Comparison of ENCODE assay signal across 1 mouse cellular context in the genomic region with DNA sequence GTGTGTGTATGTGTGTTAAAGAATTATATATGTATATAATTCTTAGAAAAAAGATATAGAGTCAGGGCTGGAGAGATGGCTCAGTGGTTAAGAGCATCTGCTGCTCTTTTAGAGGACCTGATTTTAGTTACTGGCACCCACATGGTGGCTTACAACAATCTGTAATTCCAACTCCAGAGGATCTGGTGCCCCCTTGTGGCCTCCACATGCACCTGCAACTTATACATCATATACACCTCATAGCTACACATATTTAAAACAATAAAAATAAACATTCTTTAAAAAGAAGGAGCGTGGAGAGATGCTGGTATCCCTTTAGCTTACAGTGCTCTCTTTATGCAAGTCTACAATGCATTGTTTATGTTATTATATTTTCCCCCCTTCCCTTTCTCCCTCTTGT.
TF ChIP-seq lines count a peak whose summit lies in the region.

No protein-coding gene starts in this region.

TF ChIP-seq in MEL, 35 proteins besides CTCF, POLR2A, EP300 and RAD21:
- TF ChIP-seq GATA1 (IDR thresholded peaks at IDR 0.05; ENCODE audit: low read depth, low read length) (no peak), JUND (IDR thresholded peaks at IDR 0.05; ENCODE audit: low read depth, low read length) (no peak), TCF12 (IDR thresholded peaks at IDR 0.05; ENCODE audit: low read depth, low read length) (no peak), MEF2A (IDR thresholded peaks at IDR 0.05; ENCODE audit: extremely low read depth, insufficient replicate concordance, low read depth, low read length, poor library complexity, severe bottlenecking) (no peak), E2F4 (IDR thresholded peaks at IDR 0.05; ENCODE audit: borderline replicate concordance, low read depth, low read length) (no peak), POLR2AphosphoS5 (IDR thresholded peaks at IDR 0.05; ENCODE audit: borderline replicate concordance, low read depth, low read length) (no peak), MAX (IDR thresholded peaks at IDR 0.05; ENCODE audit: low read length) (no peak), SMC3 (IDR thresholded peaks at IDR 0.05; ENCODE audit: low read depth, low read length) (peak; percentile 45)
